Mouse (Mus musculus) midbrain, embryonic 11.5 days (tissue): Measurements from ENCODE around the gene Zfp36. TPM values are rescaled to one million over a fixed set of nuclear protein-coding genes. Genes with fewer than 3 reads are reported as not detected.

Experiments
- ATAC-seq: fragments of 200-750 bp; cut with Nextera tagmentation; 2 replicates; pipeline ENCODE4 v1.8.0; 2017; ENCODE audit warnings: moderate TSS enrichment, moderate library complexity; ENCODE audit not compliant: low FRiP score
- DNase-seq: peaks from one replicate; pipeline ENCODE4 v3.0.0; 2015; ENCODE audit warnings: low spot score; ENCODE audit errors: missing footprints
- H3K27ac ChIP-seq: fragments of 300-500 bp; sonication (generic); 2 replicates; pipeline ENCODE4 v1.5.1; 2014; ENCODE audit warnings: low read depth, low read length
- H3K27me3 ChIP-seq: fragments of 300-500 bp; sonication (generic); 2 replicates; pipeline ENCODE4 v1.6.1; 2014; ENCODE audit warnings: mild to moderate bottlenecking, low read length, moderate library complexity, mixed read lengths; ENCODE audit not compliant: control insufficient read depth, insufficient read depth
- H3K36me3 ChIP-seq: fragments of 300-500 bp; sonication (generic); 2 replicates; pipeline ENCODE4 v1.6.1; 2014; ENCODE audit warnings: mild to moderate bottlenecking, low read length, moderate library complexity, mixed read lengths; ENCODE audit not compliant: control insufficient read depth, insufficient read depth
- H3K4me1 ChIP-seq: fragments of 300-500 bp; sonication (generic); 2 replicates; pipeline ENCODE4 v1.6.1; 2014; ENCODE audit warnings: low read length; ENCODE audit not compliant: control insufficient read depth, insufficient read depth
- H3K4me2 ChIP-seq: fragments of 300-500 bp; sonication (generic); 2 replicates; pipeline ENCODE4 v1.6.1; 2014; ENCODE audit warnings: mild to moderate bottlenecking, moderate library complexity
- H3K4me3 ChIP-seq: fragments of 300-500 bp; sonication (generic); 2 replicates; pipeline ENCODE4 v1.5.1; 2014; ENCODE audit warnings: low read depth, low read length
- H3K9ac ChIP-seq: fragments of 300-500 bp; sonication (generic); 2 replicates; pipeline ENCODE4 v1.6.1; 2014; ENCODE audit warnings: low read length
- H3K9me3 ChIP-seq: fragments of 300-500 bp; sonication (generic); 2 replicates; pipeline ENCODE4 v1.6.1; 2016; ENCODE audit warnings: low read length; ENCODE audit not compliant: control insufficient read depth
- WGBS: fragments of 180-500 bp; shearing (Covaris S2); extraction: QIAGEN DNeasy Blood & Tissue Kit; methylation state at CpG from one replicate; pipeline ENCODE4 v1.1.7; 2014; 5-methylcytosine and 5-hydroxymethylcytosine counted together
- polyA plus RNA-seq: library from polyadenylated mRNA; unstranded; fragments of >200 nt; fragmentation: Nextera tagmentation; extraction: Ambion mirVana; gene quantifications from 2 replicates; pipeline ENCODE4 v1.2.1, GENCODE M21; 2014

Gene Zfp36
- polyA plus RNA-seq, 1 experiment from 2014 or later: 3.5 TPM

- ATAC-seq: peak; percentile 98
- H3K9me3 ChIP-seq: no peaks in the 10 kb centered on the region
- DNase-seq: peak; percentile 99
- peak within 1 kb of the TSS; percentile 95 for H3K9ac ChIP-seq
- under 1% methylated on average over 76 of the region's 77 CpGs for WGBS
- H3K36me3 ChIP-seq: no peaks in the 10 kb centered on the region
- peak within 1 kb of the TSS; percentile 78 for H3K27ac ChIP-seq
- peaks cover 9% of the 10 kb centered on the region; the same call in 1 of the 2 replicates for H3K4me1 ChIP-seq
- H3K4me2 ChIP-seq: peak within 1 kb of the TSS; percentile 89
- no peaks in the 10 kb centered on the region for H3K27me3 ChIP-seq
- peak within 1 kb of the TSS; percentile 96 for H3K4me3 ChIP-seq
Measured at GRCm38 (mm10) chr7:28338108-28338998, 41.7 kb downstream of the Zfp36 start, which contains the start of gene Supt5. Gene Supt5 (minus strand): TSS chr7:28338746.

GRCm38 (mm10) chr7:28335471-28335870 lies 44.6 kb downstream of the Zfp36 start:
- peaks cover 9% of the 10 kb centered on the region; the same call in 1 of the 2 replicates for H3K4me1 ChIP-seq
- no peak overlapping the region for H3K4me2 ChIP-seq
- WGBS: 95% methylated on average over 2 of the region's 2 CpGs
- DNase-seq (no peak), ATAC-seq (no peak)
- H3K9ac ChIP-seq: no peak overlapping the region
- H3K9me3 ChIP-seq: no peaks in the 10 kb centered on the region
- no peak overlapping the region for H3K27ac ChIP-seq
- peaks cover 4% of the 10 kb centered on the region; the same call in 1 of the 2 replicates for H3K36me3 ChIP-seq
- no peak overlapping the region for H3K4me3 ChIP-seq
- H3K27me3 ChIP-seq: no peaks in the 10 kb centered on the region

GRCm38 (mm10) chr7:28334534-28334933 lies 45.5 kb downstream of the Zfp36 start:
- 95% methylated on average over 4 of the region's 4 CpGs for WGBS
- peaks cover 7% of the 10 kb centered on the region; the same call in 1 of the 2 replicates for H3K36me3 ChIP-seq

DNA sequence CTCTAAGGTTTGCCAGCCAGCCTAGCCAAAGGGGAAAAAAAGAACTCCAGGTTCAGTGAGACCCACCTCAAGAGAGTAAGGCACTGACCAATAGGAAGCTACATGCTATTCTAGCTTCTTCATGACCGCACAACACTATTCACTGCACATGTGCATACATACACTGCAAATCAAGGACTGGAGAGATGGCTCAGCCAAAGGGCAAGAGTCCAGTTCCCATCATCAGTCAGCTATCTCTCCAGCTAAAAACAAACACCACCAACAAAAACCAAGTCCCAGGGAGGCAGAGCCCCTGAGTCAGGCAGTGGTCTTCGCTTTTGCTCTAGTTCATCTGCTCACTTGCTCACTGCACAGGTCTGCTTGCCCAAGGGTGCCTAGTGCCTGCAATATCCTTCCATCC lies 51.8 kb downstream of the Zfp36 start:
- H3K9ac ChIP-seq: no peak overlapping the region
- no peak overlapping the region for H3K4me2 ChIP-seq
- no peaks in the 10 kb centered on the region for H3K4me1 ChIP-seq
- no peak overlapping the region for H3K27ac ChIP-seq
- H3K36me3 ChIP-seq: peaks cover 36% of the 10 kb centered on the region
- no peak for ATAC-seq
- H3K27me3 ChIP-seq: no peaks in the 10 kb centered on the region
- 98% methylated on average over 2 of the region's 2 CpGs for WGBS
- DNase-seq: no peak
- H3K9me3 ChIP-seq: no peaks in the 10 kb centered on the region
- H3K4me3 ChIP-seq: no peak overlapping the region

More at GRCm38 (mm10) chr7:28334534-28334933, 45.5 kb downstream of the Zfp36 start:
- Histone ChIP-seq H3K4me2 (no peak overlapping the region), H3K27ac (no peak overlapping the region), H3K4me3 (no peak overlapping the region), H3K4me1 (peaks cover 9% of the 10 kb centered on the region; the same call in 1 of the 2 replicates), H3K9ac (no peak overlapping the region), H3K27me3 (no peaks in the 10 kb centered on the region), H3K9me3 (no peaks in the 10 kb centered on the region)
- DNase-seq (no peak), ATAC-seq (no peak)

Other genes starting within 250 kb of the Zfp36 start
- gene Fbl, start 210.5 kb downstream of the Zfp36 start, polyA plus RNA-seq: 43.2 and 46.0 TPM in 2 replicates
- gene Dyrk1b, start 200.8 kb downstream of the Zfp36 start, polyA plus RNA-seq: 14.5 and 16.0 TPM in 2 replicates
- gene Eid2, start 112.4 kb downstream of the Zfp36 start, polyA plus RNA-seq: 10.1 and 13.4 TPM in 2 replicates
- 18.0 and 21.9 TPM in 2 replicates for gene Eid2b, start 102.5 kb downstream of the Zfp36 start, polyA plus RNA-seq
- gene Selenov, start 89.1 kb downstream of the Zfp36 start, polyA plus RNA-seq: 0.41 and 0.48 TPM in 2 replicates
- 89.6 and 90.0 TPM in 2 replicates for gene Dll3, start 78.0 kb downstream of the Zfp36 start, polyA plus RNA-seq
- 195 and 214 TPM in 2 replicates for gene Timm50, start 68.2 kb downstream of the Zfp36 start, polyA plus RNA-seq
- gene Supt5, start 41.5 kb downstream of the Zfp36 start, polyA plus RNA-seq: 71.3 and 82.2 TPM in 2 replicates
- 740 and 824 TPM in 2 replicates for gene Rps16, start 29.6 kb downstream of the Zfp36 start, polyA plus RNA-seq
- gene Plekhg2, start 7.7 kb downstream of the Zfp36 start, polyA plus RNA-seq: 36.1 and 39.4 TPM in 2 replicates
- 44.4 and 50.5 TPM in 2 replicates for gene Med29, start 12.5 kb upstream of the Zfp36 start, polyA plus RNA-seq
- gene Paf1, start 12.7 kb upstream of the Zfp36 start, polyA plus RNA-seq: 72.8 and 83.8 TPM in 2 replicates
- gene Gmfg, start 57.2 kb upstream of the Zfp36 start, polyA plus RNA-seq: 6.3 and 7.5 TPM in 2 replicates
- 4.5 and 5.0 TPM in 2 replicates for gene Lrfn1, start 71.7 kb upstream of the Zfp36 start, polyA plus RNA-seq
- gene Ifnl2, start 130.2 kb upstream of the Zfp36 start, polyA plus RNA-seq: not detected in 2 replicates
- not detected in 2 replicates for gene Ifnl3, start 142.6 kb upstream of the Zfp36 start, polyA plus RNA-seq
- gene Sycn, start 160.6 kb upstream of the Zfp36 start, polyA plus RNA-seq: not detected in 2 replicates
- not detected in 2 replicates for gene Nccrp1, start 167.0 kb upstream of the Zfp36 start, polyA plus RNA-seq
- gene Samd4b, start 217.9 kb upstream of the Zfp36 start, polyA plus RNA-seq: 23.8 and 27.8 TPM in 2 replicates
- 29.6 and 32.5 TPM in 2 replicates for gene Pak4, start 217.9 kb upstream of the Zfp36 start, polyA plus RNA-seq